Mouse (Mus musculus) T-helper 2 cell (primary cell): ENCODE results near the gene Pih1d1.

Experiments
- in situ Hi-C: fragments of 300-600 bp; cut with MboI, MseI; formaldehyde crosslinking; loops from one replicate; pipeline ENCODE4 v1.15.1; 2025; ENCODE audit warnings: high pct_unique_total_duplicates

Gene Pih1d1

DNA sequence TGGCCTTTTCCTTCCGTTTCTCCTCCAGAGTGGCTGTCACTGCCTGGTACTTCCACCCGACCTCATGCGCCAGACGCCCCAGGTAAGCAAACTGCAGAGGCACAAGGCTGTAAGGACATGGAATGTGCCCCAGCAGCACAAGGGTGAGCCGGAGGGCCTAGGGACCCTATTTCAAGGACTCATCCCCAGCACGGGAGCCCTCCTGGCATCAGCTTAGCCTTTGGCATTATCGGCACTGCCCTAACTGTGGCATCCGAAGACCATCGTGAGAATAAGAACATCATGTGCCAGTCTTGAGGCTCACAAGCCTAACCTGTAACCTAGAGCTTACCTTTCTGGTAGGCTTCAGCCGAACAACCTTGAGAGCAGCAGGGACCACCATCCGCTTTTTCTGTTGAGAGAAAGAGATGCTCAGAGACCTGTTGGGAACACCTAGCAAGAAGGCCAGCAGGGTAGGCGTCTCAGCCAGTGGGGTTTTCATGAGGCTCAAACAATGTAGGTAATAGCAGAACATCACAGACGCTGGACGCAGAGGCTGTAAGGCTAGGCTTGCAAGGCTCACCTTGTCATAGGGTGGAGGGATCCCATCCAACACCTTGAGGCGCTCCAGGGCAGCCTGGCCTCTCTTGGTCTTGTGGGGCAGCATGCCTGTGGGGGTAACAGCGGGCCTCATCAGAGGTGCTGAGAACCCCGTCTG is 27.8 kb upstream of the Pih1d1 start:
- in situ Hi-C loops, result no loop called here

DNA sequence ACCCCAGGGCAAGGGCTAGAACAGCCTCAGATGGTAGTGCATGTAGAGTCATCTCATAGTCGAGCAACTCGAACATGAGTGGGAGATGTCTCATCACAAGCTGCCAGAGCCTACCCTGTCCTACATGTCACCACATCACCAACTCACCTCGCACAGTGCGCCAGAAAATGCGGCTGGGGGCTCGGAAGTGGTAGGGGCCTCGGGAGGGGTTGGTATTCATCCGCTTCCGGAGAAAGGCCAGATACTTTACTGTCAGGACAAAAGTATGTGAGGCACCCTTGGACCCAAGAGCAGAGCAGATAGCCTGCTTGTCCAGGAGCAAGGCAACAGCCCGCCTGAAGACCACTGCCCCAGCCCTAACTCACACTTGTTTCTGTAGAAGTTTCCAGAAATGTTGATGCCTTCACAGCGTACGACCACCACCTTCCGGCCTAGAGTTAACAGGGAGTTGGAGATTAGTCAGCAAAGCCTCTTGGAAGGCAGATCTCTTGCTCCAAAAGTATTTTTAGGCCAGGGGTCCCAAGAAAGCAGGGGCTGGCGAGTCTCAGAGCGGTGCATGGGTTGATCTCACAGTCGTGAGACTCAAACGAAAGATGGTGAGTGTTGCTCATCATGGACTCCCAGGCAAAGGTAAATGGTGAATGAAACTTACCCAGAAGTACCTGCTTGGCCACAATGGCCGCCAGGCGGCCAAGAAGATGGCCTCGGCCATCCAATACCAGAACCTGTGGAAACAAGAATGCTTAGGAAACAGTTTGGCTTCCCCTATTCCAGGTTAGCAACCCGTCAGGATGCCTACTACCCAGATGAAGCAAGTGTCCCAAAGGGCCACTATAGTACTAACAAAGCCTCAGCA is 27.0 kb upstream of the Pih1d1 start:
- in situ Hi-C loops, result no loop called here

DNA sequence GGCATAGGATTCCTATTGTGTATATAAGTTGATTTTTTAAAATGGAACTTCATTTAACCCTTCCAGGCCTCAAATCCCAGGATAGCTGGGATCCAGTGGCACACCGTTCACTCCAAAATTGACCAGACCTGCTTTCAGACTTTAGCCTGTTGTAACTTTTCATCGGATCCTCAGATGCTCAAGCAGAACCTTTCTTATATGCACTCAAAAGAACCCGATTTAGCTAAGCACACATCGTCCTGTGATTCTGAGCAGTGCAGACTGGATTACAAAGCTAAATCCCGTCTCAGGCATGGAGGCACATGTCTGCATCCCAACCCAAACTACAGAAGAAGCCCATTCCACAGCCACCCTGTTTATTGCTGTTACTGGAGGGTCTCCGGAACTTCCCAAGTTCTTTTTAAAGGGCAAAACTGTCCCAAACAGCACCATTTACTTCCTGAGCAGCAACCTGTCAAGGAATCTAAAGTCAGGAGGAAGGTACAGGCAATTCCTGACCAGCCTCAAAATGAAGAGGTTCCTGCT is 26.3 kb upstream of the Pih1d1 start:
- in situ Hi-C loops, result no loop called here

DNA sequence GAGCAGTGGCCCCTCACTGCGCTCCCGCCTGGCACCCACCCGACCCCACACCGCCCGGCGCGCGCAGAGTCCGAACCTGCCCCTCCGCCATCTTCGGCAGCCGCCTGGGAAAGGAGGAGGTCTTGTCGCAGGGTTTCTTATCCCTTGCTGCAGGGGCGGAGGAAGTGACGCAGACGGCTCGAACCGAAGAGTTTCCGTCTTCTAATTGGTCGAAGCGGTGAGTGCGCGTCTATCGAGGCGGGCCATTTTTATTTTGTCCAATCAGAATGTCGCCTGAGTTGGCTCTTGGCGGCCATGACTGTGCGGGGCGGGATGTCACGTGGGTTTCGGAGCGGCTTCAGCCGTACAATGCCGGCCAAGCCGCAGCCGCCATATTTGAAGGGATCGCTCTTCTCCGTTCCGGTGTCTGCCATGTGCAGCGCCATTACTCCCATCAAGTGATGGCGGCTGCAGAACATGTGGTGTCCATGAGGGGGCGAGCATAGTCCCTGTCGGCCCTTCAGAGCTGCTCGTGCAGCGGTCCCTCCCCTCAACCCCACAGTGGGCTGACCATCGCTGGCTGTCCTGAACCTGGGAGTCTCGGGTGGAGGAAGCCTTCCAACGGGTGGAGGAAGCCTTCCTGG is 25.4 kb upstream of the Pih1d1 start, which contains the start of gene Rpl13a:
Gene Rpl13a (minus strand): TSS at position 138 of the 623 bp plus-strand sequence.
- in situ Hi-C loops, result no loop called here

DNA sequence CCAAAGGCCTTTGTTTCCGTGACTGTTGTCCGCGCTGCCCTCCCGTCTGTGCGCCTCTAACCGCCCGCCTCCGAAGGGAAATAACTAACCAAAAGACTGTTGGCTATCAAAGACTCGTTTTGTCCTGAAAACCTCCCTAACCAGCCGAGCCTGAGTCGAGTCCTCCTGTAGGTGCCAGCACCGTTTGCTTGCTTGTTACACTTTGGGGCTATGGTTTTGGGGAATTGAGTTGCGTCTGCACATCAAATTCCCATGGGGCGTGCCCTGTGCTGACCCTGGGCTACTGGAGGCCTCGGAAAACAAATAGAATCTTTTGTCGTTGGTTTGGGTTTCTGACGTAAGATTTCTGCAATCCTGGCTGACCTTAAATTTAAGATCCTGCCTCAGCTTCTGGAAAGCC is 24.8 kb upstream of the Pih1d1 start:
- in situ Hi-C loops, result no loop called here

DNA sequence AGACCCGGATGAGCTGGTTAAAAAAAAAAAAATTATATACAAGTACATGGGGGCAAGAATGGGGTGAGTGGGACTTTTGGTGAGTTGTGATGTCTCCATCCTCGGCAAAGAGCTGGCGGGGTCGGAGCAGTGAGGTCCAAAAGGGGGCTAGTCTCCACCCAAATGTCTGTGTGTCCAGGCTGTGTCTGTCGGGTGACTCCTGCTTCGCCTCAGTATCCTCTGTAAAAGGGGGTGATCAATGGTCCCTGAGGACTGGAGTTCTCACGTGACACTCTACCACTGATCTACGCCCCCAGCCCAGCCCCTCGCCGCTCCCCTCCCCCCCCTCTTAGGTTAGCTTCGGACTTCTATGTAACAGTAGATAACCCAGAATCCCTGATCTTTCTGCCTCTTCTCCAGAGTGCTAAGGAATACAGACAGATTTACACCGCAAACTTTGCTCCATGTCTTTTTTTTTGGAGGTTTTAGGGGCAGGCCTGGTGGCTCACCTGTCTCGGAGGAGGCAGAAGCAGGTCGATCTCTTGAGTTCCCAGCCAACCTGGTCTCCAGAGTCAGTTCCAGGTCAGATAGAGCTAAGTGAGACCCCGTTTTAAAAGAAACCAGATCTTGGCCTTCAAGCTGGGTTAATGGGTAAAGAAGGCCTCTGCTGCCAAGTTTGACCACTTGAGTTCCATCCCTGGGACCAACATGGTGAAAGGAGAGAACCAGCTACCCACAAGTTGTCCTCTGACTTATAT is 24.2 kb upstream of the Pih1d1 start:
- in situ Hi-C loops, result no loop called here

DNA sequence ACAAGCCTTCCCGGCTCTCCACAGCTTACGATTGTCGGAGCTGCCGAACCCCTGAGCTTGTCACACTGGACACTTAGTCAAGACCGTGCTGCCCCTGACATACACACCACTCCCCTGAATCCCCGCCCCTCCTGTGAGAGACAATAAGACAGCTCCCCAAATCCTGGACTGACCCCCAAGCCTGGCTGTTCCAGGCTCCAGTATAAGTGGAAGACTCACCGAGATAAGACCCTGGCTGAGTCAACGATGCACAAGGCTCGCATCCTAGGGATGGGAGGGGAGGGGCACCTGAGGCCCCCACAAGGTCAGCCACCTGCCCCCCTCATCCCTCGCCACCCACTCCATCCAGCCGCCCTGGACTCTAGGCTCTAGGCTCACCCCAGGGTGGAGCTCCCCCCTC is 22.3 kb upstream of the Pih1d1 start:
- in situ Hi-C loops, result no loop called here

DNA sequence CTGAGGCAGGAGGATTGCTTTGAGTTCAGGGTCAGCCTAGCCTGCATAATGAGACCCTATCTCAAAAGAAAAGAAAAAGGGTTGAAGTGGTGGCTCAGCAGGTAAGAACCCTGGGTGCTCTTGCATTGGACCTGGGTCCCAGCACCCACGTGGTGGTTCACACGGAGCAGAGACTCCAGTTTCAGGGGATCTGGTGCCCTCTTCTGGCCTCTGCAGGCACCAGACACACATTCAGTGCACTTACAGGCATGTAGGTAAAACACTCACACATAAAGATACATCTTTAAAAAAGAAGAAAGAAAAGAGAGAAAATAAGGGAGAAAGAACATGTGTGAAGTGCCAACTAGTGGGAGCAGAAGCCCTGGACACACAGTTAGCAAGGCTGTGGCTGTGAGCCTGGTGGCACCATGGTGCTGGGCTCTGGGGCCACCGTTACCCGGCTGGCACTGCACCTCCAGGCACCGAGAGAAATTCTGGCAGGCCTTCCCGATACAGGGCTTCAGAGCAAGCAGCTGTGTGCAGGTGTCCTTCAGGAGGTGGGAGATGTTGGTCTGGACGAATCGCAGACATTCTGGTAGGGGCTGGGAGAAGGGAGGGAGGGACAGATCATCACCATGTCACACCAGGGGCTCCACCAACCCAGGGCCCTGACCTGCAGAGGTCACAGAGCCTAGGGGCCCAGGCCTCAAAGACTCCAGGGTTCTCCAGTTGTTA is 20.5 kb upstream of the Pih1d1 start:
- in situ Hi-C loops, result no loop called here

DNA sequence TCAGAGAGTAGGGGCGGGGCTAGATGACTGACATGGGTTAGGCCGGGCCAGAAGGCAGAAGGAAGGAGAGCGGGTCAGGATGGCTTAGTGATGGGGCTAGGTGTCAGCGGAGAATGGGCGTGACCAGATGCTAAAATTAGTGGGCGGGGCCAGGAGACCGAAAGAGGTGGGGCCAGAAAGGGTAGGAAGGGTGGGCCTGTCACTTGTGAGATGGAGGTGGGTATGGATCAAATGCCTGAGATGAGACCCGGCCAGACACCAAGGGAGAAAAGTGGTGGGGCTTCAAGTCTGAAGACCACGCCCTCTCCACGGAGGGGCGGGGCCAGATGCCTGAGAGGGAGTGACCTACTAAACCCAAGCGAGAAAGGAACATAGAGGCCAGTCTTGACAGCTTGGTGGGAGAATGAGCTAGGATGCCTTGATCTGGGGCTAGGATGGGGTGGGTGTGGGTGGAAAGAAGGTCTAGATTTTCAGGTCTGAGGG is 19.5 kb upstream of the Pih1d1 start:
- in situ Hi-C loops, result no loop called here

DNA sequence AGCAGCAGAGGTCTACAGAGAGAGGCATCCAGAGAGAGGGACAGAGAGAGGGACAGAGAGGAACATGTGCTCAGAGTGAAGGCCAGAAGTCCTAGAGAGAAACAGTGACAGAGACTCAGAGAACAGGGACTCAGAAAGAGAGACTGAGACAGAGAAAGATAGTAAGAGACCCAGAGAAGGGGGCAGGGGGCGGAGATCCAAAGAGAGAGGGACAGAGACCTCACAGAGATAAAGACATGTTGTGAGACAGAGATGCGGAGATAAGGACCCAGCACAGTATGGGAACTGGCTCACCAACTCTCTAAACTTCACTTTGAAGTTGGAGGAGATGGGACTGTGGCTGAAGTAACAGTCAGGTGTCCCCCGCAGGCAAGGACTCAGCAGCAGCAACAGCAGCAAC is 18.7 kb upstream of the Pih1d1 start:
- in situ Hi-C loops, result no loop called here

DNA sequence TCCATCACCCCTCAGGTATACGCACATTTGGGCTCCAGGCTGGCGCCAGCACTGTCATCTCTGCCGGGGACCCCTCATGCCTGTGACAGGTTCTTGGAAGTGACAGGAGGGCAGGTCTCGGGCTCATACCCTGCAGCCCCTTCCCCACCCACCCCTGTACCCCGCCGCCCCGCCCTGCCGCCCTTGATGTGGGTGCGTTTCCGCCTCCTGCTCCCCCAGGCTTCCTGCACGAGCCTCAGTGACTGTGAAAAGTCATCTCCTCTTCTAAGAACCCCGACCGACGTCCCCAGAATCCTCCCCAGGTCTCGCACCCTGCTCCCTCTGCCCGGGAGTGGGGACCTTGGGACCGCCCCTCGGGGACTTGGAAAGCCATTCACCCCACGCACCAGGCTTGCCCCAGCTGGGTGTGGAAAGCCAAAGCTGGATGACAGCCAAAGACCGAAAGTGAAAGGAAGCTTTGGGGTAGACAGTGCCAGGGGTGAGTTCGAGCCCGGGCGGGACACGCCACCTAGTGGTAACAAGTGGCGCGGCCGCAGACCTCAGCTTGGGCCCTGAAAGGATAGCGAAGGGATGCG is 18.0 kb upstream of the Pih1d1 start, which contains the start of the genes Gm45713 and Flt3l:
Gene Gm45713 (minus strand): TSS at position 239 of the 575 bp plus-strand sequence.
Gene Flt3l (minus strand): TSS at position 440 of the 575 bp plus-strand sequence.
- in situ Hi-C loops, result no loop called here

DNA sequence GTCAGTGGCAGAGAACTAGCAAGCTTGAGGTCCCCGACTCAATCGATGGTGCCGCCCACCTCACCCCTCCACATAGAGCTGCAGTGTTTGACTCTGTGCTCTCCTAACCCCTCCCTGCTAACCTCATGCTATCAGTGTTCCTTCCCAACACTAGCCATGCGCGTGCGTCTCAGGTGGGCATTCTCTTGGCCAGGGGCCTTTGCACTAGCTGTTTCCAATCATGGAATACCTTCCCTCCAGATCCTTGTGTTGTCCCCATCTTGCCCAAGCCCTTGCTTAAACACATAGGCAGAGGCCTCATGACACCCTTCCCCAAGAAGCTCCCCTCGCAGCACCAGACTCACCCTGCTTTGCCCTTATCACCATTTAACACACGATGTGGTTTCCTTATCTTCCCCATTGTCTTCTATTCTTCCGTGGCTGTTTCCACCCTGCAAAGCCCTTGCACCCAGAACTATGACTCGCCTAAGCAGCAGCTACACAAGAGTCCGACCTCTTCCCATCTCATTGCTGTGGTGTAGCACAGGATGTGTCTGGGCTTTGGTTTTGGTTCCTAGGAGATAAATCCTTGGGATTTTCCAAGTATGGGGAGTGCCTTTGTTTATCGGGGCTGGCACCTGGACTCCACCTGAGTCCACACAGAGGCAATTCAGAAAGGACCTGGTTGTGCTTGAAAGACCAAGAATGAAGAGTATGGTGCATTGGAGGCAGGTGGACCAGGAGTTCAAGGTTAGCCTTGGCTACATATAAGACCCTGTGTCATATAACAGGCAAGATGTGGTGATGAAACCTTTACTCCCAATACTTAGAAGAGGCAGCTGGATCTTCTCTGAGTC is 16.7 kb upstream of the Pih1d1 start:
- in situ Hi-C loops, result no loop called here

DNA sequence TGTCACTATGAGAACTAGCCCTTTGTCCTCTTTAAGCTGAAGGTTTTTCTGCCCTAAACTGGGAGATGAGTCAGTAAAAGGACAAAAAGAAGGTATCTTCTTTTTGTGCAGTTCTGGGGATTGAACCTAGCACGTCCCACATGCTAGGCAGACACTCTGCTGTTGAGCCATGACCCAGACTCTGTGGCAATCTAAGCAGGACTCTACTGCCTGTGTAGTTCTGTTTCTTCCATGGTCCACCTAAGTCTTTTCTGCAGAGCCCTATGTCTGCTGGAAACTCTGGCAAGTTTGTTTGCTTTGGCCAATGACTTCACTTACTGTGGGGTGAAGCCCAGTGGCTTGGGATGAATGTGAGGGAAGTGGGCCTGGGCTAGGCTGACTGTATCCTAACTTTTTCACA is 15.7 kb upstream of the Pih1d1 start:
- in situ Hi-C loops, result no loop called here

DNA sequence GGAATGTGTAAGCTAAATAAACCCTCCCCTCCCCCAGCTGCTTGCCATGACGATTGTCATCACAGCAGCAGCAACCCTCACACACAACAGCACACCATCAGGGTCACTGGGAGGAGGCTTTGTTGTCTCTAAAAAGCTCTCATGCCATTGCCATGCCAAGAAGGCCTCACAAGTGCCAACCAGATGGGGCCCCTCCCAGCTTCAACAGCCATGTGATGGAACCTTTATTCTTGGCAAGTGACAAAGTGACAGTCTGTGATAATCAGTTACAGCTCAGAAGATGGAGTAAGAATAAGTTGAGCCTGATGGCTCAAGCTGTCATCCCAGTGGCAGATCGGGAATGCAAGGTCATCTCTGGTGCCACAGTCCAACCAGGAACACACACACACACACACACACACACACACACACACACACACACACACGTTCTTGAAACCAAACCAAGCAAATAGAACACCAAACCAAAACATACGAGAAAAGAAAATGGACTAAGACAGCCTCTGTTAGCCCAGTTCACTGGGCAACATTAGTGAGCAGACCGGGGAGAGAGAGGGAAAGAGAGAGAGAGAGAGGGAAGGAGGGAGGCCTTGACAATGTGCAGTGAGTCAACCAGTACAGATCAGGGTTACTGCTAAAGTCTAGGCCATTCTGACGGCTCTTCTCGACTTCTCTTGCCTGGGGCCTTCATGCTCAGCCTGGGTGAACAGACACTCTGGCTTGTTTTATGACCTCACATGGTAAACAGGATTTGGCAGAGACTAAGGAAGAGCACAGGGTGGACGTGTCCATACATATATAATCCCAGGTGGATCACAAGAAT is 14.0 kb upstream of the Pih1d1 start:
- in situ Hi-C loops, result no loop called here

DNA sequence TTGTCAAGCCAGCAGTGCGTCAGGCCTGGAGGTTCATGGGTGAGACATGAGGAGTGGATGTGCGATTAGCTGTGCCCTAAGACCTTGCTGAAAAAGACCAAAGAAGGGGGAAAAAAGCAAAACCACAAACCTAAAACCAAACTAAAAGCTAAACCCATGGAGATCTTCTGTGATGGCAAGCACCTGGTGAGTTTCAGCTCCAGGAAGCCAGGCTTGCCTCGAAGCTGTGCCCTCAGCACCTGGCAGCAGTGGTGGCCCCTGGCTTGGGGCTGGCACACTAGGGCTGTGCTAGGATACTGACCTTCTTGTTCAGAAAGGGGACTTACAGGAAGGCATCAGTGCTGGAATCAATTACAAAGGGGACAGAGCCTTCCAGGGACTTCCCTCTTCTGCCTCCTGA is 12.8 kb upstream of the Pih1d1 start:
- in situ Hi-C loops, result no loop called here

DNA sequence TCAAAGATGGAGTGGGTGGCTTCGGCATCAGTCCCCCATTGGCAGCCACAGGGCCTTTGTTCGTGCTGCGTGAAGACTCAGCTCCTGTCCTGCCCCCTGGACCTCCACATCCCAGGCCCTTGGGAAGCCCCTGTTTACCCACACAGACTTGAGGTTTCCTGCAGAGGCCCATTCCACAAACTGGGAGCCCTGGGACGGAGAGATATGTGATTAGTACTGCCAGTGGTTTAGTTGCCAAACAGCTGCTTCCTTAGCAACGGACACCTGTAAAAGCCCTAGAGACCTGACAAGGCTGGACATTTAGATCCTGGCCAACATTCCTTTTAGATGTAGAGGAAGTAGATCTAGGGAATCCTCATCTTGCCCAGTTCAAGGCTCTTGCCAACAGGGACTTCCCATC is 12.2 kb upstream of the Pih1d1 start:
- in situ Hi-C loops, result no loop called here

DNA sequence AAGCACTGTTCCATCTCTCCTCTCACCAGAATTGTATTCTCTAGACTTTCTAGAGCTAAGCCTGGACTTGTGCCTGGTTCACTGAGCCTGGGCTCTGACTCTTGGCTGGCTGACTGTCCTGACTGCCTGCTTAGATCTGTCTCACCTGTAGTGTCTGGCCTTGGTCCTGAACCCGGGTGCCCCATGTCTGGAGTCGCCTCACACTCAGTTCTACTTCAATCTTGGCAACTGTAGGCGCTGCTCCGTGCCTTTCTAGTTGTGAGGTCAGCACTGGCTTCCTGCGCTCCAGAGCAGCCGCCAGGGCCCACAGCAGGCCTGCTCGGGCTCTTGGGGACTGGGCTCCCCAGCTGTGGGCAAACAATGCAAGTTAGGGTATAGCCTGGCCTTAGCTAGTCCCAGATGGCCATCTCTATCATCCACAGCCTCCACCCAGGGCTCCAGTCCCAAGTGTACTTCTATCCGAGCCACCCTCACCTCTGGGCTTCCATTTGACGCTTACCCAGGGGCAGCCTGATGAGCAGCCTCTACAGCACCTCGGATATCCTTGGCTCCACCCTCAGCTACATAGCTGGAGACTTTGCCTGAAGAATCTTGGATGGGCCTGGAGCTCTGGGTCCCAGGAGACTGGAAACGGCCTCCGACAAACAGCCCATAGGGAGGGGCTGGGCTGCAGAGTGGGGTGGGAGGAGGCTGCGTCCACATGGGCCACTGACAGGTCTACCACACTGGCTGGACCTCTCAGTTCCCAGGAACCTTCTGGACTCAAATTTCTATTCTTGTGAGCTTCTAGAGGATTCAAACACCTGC is 9.5 kb upstream of the Pih1d1 start:
- in situ Hi-C loops, result no loop called here

DNA sequence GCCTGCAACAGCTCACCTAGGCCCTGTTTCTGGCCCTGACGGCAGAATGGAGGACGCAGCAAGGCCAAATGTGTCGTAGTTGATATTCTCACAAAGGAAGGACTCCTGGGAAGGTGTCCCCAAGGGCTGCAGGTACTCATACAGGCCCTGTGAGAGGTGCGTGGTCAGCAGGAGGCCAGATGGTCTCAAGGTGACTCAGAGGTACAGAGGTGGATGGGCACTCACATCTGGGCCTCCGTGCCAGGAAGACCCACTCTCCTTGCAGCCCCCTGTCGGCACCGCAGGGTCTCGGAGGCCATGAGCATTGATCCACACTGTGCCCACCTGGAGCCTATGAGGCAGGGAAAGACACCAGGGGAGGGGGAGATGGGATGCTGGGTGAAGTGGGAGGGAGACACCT is 8.6 kb upstream of the Pih1d1 start:
- in situ Hi-C loops, result no loop called here
